Mouse (Mus musculus) embryonic fibroblast, embryonic 13.5 days (primary cell): ENCODE results near the gene Cerkl.

Source experiments
- CTCF ChIP-seq: IDR thresholded peaks from 2 replicates; pipeline ENCODE4 v1.5.1; 2011; ENCODE audit warnings: mild to moderate bottlenecking, control low read depth, low read length, moderate library complexity, borderline replicate concordance; ENCODE audit not compliant: insufficient read depth
- POLR2A ChIP-seq: IDR thresholded peaks from 2 replicates; pipeline ENCODE4 v1.6.1; 2011; ENCODE audit warnings: low read depth, mild to moderate bottlenecking, control low read depth, low read length, moderate library complexity

GRCm38 (mm10) chr2:79485127-79485526, 28.5 kb upstream of the Cerkl start:
- no peak for TF ChIP-seq CTCF
- no peak for TF ChIP-seq POLR2A
